Mouse (Mus musculus) frontal cortex, postnatal 36 days (tissue): ENCODE measurements around the gene Pigk.

Experiments
- DNase-seq, 2 experiments: peaks; one replicate each; pipeline ENCODE4 v3.0.0; 2022; ENCODE audit warnings: low spot score in 2 of 2

Pigk gene

DNA sequence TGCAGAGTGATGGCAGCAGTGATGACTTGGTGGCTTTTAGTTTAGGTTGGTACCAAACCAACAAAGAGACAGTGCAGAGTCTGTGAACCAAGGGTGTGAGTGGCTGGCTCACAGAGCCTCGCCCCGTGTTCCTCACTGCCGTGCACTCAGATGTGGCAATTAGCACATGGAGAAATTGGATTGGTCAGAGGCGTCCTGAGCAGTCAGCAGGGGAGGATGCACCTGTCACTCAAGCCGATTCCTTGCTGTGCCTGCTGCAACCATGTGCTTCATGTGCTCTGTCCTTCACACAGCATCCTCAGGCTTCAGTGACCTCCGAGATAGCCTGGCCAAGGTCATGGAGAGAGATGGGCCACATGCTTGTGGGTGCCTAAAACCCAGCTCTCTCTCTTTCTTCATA, 14.3 kb downstream of the Pigk start:
- no peak for DNase-seq

DNA sequence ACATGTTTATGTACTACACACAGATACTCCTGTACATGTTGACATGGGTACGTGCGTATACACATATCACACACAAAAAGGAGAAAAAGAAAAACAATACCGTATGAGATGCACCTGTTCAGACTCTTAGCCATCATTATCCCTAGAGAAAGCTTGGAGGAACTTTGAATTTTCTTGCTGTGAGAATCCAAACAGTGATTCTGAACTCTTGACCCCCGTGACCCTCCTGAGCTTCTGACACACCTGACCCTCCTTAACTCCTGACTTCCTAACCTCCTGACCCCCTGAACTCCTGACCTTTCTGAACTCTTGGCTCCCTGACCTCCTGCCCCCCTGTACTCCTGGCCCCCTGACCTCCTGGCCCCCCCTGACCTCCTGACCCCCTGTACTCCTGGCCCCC, 19.1 kb downstream of the Pigk start:
- no peak for DNase-seq

DNA sequence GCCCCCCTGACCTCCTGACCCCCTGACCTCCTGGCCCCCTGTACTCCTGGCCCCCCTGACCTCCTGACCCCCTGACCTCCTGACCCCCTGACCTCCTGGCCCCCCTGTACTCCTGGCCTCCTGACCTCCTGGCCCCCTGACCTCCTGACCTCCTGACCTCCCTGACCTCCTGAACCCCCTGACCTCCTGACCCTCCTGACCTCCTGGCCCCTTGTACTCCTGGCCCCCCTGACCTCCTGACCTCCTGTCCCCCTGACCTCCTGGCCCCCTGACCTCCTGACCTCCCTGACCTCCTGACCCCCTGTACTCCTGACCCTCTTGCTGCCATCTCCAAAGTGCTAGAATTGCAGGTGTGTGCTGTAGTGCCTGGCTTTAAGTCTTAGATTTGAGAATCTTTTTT, 19.6 kb downstream of the Pigk start:
- no peak for DNase-seq

DNA sequence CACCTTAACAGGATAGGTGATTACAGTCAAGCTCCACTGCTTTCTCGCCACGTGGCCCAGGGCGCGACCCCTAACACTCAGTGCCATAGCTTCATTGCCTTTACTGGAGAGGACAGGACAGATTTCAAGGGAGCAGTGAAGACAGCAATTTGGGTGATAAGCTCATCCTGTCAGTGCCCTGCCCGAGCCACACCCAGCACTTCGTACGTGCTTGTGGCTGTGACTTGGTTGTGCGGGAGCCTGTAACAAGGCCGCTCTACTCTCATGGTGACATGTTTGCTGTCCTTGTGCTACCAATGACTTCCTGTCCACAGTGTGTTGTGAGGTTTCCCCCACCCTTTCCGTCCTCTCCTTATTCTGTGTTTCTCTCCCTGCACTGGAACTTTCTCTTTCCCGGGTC, 20.2 kb downstream of the Pigk start:
- DNase-seq: no peak

DNA sequence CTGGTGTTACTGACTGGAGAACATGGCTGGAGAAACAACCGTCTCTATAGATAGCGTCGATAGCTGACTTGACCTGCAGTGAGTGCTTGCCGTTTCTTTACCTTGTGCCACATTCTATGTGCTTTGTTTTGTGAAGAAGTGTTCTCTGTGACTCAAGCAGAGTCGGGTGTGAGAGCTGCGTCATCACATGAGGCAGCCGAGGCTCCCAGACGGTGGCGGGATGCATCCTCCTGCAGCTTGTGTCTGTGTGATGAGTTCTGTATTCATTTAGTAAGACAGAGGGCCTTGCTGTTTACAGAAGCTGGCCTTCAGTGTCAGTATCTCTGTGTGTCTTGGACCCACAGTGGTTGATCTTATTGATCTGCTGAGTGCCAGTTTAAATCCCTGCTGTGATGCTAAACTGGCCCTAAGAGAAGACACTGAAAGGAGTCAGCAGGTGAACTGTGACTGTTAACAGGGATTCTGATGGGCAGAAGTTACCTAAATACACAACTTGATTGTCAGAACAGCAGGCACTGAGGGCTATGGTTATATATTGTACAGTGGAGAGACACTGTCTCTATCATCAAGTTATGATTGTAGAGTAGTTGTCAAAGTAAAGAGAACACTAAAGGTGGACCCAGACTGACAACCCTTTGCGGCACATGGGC, 21.8 kb downstream of the Pigk start:
- no peak for DNase-seq

DNA sequence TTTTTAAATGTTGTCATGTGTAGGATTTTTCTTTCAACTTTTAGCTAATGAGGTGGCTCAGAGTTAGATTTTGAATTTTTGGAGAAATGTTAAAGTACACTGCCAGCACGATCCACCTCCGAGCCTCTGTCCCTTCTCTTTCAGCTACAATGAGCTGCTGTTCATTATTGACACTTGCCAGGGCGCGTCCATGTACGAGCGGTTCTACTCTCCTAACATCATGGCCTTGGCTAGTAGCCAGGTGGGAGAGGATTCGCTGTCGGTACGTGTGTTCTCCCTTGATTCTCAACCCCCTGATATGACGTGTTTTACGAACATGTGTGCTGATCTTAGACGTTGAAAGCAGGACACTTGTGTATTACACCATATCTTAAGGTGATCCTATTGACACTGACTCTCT, 30.4 kb downstream of the Pigk start:
- no peak for DNase-seq

DNA sequence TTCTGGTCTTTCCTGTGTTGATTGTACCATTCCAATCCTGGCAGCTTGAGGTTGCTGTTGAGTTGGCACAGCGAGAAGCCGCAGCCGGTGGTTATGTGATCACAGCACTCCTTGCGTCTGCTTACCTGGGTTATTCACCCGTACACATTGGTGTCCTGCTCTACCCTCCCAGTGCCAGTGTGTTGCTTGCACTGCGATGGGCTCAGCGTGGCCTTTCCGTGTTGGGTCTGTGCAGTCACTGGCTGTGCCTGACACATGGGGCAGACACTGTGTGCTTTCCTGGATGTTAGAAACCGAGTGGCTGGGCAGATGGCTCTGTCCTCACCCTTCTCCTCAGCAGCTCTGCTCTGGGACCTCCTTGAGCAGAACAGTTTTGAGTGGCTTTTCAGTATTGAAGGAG, 31.7 kb downstream of the Pigk start:
- no peak for DNase-seq

DNA sequence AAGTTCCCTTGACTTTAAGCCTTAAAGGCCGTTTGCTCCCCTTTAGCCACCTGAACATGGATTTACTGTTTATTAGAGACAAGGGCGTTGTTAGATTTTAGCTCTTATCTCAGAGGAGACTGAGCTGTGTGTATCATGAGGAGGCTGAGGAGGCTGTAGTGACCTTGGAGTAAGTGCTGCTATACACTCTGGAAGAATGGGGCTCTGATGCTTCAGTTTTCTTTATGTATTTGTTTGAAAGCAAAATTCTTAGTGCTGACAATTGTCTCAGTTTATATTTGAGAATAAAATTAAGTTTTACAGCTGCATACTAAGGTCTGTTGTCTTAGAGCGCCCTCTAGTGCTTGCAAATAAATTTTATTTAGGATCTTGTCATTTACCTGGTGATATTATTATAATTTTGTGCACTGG, 35.6 kb downstream of the Pigk start:
- DNase-seq: no peak

DNA sequence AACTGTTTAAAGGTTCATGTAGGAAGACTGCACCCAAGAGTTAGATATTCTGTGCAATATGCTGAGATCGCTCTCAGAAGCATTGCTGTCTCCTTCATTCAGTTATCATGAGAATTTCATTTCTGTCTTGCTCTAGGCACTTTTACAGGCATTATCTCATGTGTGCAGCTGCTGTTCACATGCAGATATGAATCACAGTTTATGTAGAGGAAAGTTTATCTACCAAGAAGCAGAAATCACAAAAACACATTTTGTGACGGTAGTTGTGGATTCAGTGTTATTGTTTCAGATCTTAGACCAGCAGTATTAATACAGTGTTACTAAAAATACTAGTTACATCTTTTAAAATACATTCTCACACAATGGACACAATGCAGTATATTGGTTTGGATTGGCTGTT, 36.0 kb downstream of the Pigk start:
- DNase-seq: no peak

DNA sequence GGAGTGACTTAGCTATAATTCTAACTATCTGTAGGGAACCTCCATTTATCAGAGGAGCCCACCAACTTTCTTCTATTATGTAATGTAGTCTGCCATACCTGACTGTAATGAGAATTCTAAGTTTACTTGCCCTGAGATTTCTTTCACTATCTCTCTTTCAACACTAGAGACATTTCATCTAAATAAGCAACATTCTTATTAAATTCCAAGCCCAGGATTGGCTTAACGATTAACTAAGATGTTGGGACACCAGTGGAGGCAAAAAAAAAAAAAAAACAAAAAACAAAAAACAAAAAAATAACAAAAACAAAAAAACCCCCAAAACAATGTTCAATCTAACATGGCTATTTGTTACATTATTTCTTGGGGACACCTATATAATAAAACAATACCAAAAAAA, 39.0 kb downstream of the Pigk start:
- no peak for DNase-seq

DNA sequence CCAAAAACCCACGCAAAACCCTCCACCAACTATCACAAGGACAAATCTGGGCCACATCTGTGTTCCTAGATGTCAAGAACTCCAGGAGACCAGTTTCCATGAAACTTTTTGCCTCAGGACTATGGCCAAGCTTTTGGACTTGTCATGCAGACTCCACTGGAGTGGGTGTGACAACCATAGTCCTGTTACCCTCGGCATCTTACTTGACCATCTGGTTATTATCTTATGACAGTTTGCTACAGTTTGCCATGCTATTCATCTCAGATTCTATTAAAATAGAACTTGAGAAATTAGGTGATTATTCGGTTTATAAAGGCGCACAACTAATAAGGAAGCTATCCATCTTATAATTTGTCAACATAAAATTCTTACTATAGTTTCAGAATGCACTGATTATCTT, 39.4 kb downstream of the Pigk start:
- DNase-seq: no peak

DNA sequence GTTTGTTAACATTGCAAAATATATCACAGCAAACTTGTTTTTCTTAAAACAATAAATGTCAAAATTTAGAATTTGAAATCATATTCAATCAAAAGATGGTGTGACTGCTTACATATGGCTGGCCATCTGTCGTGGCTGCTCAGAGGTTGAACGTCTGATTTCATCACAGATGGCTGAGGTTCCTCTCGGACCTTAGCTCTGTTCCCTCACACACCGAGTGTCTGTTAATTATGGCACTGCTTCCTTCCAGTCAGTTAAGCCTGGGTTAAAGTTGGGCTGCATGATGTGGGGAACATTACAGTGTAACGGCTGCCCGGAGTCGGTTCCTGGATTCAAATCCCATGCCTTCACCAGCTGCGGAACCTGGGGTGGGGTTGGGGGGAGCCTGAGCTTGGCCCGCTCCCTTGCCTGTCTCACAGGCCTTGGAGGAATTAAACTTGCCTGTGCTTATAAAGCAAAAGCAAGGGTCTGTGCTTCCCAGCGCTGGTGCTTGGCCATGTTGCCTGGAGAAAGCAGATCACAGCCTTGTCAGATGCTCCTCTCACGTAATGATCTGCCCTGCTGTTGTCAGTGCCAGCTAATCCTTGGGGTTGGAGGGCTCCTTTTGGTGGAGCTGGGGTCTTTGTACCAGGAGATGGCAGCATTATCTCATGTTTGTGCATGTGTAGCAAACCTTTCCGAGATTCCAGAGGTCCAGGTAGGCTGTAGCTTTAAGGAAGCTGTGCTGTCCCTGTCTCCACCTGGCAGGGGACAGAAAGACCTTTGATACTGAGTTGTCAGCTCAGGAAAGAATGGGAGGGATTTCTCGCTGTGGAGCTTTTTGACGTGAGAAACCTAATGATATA, 40.2 kb downstream of the Pigk start:
- no peak for DNase-seq

DNA sequence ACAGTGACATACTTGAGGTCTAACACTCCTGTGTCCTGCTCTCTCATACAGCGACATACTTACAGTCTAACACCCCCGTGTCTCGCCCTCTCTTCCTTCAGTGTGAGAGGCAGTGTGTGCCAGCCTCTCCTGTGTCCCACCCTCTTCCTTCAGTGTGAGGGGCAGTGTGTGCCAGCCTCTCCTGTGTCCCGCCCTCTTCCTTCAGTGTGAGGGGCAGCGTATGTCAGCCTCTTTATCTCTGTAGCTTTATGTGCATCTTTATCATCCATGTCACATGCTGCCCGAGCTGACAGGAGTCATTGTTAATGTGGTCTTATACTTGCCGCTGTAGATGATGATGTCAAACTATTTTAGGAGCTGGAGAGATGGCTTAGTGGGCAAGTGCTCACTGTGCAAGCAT, 41.6 kb downstream of the Pigk start:
- DNase-seq: no peak

DNA sequence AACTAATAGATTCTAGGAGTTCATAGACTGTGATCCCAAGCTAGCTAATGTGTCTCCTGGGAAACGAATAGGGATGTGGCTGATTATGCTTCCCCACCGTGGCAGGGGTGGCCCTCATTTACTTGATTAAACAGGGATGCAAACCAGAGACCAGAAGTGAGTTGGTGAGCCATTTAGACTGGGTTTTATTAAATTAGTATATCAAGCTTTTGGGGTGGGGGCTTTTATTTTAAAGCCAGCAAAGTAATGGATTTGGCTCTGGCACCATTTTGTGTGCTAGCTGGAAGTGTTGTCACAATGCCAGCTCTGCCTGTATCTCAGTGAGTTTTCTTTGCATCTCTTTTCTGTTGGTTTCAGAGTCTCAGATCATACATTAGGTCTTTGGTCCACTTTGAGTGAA, 43.0 kb downstream of the Pigk start:
- no peak for DNase-seq

DNA sequence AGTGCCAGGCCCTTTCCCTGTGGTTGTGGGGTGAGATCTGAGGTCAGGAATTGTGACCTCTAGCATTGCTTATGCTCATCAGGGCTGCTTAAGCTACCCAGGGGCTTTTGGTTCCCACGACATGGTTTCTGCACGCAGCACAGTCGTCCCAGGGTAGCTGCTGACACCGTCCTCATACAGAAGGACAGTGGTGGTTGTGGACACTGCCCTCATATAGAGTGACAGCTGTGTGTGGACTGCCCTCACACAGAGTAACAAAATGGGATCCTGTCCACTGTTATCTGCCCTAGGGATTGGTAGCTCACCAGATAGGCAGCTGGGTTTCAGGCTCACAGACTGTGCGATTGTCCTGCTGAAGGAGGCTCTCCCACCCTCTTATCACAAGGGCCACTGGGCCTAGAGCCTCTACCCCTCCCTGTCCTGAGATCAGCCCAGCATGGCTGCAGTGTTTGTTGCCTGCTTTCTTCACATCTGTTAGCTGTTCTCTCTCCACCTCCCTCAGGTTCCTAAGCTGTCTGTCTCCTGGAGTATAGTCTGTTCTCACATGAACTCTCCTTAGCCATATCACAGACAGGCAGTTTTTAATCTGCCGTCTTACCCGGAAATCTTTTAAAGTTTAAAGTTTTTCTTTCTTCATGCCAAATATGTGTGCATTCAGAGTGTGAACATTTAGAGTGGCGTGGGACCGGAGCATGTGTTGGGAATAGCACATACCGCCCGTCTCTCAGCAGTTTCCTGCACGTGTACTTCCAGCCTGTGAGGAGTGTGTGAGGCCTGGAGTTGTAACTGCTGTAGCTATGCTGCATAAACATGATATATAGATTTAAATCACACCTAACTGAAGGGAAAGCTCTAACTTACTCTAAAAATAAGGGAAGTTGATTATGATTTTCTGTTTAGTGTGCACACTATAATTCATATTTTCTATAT, 43.8 kb downstream of the Pigk start:
- no peak for DNase-seq

DNA sequence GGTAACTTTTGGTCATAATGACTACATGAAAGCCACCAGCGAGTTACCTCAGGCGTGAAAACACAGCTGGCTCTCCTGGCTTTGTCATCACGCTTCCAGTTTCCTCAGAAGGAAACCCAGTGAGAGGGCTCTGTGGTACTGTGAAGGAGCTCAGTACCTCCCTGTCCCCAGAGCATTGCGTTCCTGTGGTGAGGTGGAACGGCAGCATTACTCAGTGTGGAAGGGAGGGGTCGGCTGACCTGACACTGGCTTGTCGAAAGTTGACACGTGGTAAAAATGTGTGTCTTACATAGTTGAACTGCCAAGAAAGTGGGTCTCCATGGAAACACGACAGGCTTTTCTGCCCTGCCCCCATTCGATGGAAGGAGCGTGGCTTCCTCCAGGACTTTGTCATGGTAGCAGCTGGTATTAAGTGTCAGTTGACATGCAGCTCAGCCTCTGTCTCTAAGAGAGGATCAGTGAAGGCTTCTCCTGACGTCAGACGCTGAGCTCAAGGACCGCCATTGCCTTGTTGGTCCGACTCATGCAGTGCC, 44.7 kb downstream of the Pigk start:
- no peak for DNase-seq

DNA sequence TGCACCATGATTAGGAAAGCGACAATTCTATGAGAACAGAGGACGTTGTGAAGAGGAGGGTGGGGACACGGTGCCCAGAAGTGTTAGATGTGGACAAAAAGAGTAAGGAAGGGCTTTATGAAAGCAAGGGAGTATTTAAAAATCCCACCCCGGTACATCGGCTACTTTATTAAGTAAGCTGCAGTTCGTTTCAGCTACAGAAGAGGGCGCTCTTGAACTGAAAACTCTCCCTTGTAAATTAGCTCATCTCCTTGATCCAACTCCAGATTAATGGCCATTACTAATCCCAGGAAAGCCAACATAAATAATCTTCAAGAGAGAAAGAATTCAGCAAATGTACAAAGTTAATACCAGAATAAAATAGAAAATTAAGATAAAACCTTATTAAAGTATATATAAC, 47.2 kb downstream of the Pigk start:
- DNase-seq: peak; percentile 38 to 70

DNA sequence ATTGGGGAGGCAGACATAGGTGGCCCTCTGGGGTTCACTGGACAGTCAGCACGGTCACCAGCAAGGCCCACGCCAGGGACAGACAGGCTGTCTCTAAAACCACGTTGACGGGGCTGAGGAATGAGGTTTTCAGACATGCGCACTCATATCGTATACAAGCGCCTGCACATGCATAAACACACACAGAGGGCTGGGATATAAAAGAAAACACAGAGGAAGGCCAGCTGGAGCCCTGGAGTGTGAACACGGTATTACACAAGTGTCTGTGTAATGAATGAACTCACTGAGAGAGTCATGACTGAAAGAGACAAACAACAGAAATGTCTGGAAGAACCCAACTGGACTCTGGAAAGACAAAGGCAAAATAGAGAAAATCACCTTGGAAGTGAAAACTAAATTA, 47.8 kb downstream of the Pigk start:
- no peak for DNase-seq

DNA sequence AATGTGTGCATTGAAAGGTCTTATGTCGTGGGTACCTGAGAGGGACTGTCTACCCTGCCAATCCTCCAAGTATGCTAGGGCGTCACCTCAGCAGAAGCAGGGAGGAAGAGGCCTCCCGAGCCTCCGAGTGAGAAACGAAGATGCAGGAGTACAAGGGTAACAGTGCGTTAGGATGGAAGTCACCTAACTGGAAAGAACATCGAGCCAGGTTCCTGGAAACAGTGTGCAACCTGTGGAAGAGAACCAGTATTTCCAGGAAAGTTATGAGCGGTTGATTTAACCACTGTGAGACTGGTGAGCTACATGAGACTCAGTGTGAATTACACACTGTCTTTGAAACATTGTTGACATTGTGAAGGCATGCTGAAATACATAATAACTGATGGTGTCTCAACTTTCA, 48.4 kb downstream of the Pigk start:
- DNase-seq: no peak

DNA sequence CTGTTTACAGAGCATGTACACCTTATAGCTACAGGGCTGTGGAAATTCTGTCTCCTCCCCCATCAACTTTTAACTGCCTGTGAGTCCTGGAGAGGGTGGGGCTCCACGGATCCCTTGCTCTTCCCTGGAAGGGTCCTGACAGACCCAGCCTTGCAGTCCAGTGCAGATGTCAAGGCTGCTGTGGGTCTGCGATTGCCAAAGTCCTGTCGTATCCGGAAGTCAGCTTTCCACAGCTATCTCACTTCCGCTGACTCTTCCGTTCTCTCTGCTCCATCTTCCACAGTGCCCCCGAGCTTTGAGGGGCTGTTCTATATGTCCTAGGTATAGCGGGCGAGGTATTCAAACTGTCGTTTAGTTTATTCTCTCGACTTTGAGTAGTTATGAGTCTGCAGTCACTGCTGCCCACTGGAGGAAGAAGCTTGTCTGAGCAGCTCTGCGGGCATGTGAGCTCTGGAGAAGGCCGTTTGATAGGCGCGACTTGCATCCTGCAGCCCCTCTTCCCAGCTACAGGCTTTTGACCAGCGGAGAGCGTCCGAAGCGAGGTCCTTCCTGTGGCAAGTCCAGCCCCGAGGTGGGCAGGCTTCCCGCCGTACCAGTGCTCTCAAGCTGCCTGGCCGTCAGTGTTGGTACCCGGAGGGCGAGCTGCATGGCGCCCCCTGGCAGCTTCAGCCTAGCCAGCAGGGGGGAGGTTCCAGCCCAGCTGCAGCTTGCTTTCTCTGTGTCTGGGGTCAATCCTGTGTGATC, 49.4 kb downstream of the Pigk start:
- no peak for DNase-seq

DNA sequence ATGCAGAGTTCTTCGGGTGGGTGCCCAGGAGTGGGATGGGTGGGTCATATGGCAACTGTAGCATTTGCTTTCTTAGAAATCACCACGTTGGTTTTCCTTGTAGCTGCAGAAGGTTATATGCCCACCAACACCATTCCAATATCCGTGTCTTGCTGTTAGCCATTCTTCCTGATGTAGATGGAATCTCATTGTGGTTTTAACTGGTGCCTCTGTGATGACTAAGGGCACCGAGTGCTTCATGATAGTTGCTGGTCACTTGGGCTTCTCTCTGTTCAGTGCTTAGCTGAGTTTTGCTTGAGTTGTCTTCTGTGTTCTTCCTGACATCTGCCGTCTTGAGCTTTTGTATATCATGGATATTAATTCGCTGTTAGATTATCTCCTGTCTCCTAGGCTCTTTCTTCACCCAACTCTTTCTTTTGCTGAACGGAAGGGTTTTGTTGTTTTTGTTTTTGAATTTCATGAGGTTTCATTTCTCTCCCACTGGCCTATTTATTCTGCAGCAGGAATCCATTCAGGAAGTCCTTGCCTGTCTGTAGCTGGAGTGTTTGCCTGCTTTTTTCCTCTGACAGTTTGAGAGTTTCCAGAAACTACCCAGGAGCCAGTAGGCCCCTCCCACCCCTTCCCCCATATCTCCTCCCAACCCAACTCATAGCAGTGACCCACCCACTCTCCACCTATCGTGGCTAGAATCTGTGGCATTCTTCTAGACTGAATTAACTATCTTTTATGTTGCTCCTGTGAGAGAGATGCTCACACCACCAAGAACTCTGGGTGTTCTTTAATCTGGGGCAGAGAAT, 50.8 kb downstream of the Pigk start:
- no peak for DNase-seq
